Mouse (Mus musculus) lung, adult 2 months (tissue): Measurements from ENCODE around the gene Tmem233. TPM values are rescaled to one million over a fixed set of nuclear protein-coding genes. Genes with fewer than 3 reads are reported as not detected.

Experiments used
- DNase-seq: peaks from one replicate; pipeline ENCODE4 v3.0.0; 2022
- H3K4me1 ChIP-seq: fragments of 200-500 bp; 2 replicates; pipeline ENCODE4 v1.6.1; 2011; ENCODE audit warnings: low read length; ENCODE audit not compliant: control insufficient read depth, insufficient read depth
- H3K4me3 ChIP-seq: fragments of 200-500 bp; replicated peaks from 2 replicates; pipeline ENCODE3; 2011; ENCODE audit warnings: low read depth, mild to moderate bottlenecking, control low read depth, low read length; ENCODE audit errors: extremely low read depth
- CTCF ChIP-seq: fragments of 200-500 bp; IDR thresholded peaks from 2 replicates; pipeline ENCODE4 v1.5.1; 2011; ENCODE audit warnings: mild to moderate bottlenecking, low read length, control low read depth; ENCODE audit not compliant: insufficient read depth
- POLR2A ChIP-seq: fragments of 200-500 bp; IDR thresholded peaks from 2 replicates; pipeline ENCODE4 v1.6.1; 2011; ENCODE audit warnings: low read depth, mild to moderate bottlenecking, control low read depth, low read length, borderline replicate concordance; ENCODE audit errors: extremely low read depth
- WGBS: fragments of 180-500 bp; shearing (Covaris S2); methylation state at CpG from one replicate; pipeline ENCODE4 v1.1.7; 2018; 5-methylcytosine and 5-hydroxymethylcytosine counted together
- polyA plus RNA-seq: library from polyadenylated mRNA; depleted of rRNA; stranded (reverse); fragments of >200 nt; gene quantifications from 2 replicates; pipeline ENCODE4 v1.2.3, GENCODE M21; 2012; rRNA removed

The Tmem233 gene
- 0.12 and 0.69 TPM in 2 replicates for polyA plus RNA-seq

DNA sequence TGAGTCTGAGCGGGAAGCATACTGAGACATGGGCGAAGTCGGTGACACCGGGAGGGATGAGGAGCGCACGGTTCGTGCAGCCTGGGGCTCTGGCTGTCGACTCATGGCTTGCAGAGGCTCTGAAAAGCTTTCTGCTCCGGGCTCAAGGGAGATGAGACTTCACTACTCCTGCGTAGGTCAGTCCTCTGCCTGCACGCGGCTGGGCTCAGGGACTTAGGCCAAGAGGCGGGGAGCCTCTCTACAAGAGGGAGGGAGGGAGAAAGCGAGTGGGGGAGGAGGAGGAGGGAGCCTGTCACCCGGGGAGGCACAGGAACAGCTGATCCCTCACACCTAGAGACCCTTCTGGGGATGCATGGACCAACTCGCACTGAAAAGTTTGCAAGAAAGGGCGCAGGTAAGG, at the start of gene Tmem233:
Gene Tmem233, minus strand, starts transcription at position 164 of the 400 bp plus-strand sequence.
- Histone ChIP-seq H3K4me3 (no peak within 1 kb of the TSS), H3K4me1 (no peaks in the 10 kb centered on the region)
- TF ChIP-seq CTCF (no peak), POLR2A (no peak)
- DNase-seq, result no peak
- WGBS, result 12% methylated on average over 17 of the region's 17 CpGs

DNA sequence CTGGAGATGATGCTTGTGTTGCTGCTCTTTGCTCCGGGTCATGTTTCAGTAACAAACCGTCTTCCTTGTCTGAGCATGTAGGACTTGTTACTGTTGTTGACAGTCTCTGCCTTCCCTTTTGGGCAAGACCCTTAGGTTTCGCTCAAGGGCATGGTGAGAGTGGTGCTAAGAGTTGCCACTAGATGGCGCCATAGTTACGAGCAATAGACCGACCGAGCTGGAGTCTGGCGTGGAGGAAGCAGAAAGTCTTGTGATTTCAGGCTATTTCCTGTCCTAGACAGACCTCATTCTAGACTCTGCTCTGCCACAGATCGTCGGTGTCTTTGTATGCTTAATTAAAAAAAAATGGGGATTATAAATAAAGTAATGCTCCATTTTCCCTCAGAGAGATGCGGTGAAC, 40.3 kb upstream of the Tmem233 start:
- WGBS, result 7% methylated on average over 11 of the region's 11 CpGs
- no peak overlapping the region for H3K4me3 ChIP-seq
- peak; percentile 44 for DNase-seq
- H3K4me1 ChIP-seq, result no peaks in the 10 kb centered on the region
- TF ChIP-seq POLR2A, result no peak
- TF ChIP-seq CTCF, result peak; percentile 94

DNA sequence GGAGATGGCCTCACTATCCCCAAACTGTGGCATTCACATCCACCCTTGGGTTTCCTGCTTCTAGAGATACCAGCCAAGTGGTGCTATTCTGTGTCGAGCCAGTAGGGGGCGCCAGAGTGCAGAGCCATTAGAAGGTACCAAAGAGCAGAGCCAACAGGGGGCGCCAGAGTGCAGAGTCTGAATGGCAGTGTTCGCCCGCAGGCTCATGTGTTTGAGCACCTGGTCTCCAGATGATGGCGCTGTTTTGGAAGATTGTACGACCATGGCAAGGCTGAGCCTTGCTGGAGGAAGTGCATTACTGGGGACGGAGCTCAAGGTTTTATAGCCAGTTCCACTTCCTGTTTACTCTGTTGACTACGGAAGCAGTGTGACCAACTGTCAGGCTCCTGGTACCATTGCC, 33.5 kb upstream of the Tmem233 start:
- peak; percentile 10 for DNase-seq
- no peak overlapping the region for H3K4me3 ChIP-seq
- TF ChIP-seq CTCF (peak; percentile 64), POLR2A (no peak)
- H3K4me1 ChIP-seq, result no peaks in the 10 kb centered on the region
- WGBS, result 24% methylated on average over 9 of the region's 9 CpGs

DNA sequence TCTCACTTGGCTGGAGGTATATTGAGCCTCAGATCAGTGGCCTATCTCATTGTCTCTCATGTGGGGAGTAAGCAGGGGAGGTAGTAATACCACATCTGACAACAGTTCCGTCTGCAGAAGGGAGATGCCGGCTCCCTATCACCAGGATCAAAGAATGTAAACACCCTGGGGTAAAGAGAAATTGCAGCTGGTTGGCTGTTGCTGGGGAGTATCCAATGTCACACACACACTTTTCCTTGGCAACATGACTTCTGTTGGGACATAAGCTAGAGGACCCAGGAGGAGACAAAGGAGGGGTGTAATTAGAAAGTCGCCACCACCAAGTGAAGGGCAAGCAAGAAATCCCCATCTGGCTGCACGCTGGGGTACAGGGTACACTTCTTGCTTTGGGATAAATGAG, 33.1 kb upstream of the Tmem233 start:
- DNase-seq, result no peak
- H3K4me1 ChIP-seq, result no peaks in the 10 kb centered on the region
- H3K4me3 ChIP-seq, result no peak overlapping the region
- TF ChIP-seq CTCF (no peak), POLR2A (no peak)
- 39% methylated on average over 4 of the region's 4 CpGs for WGBS

DNA sequence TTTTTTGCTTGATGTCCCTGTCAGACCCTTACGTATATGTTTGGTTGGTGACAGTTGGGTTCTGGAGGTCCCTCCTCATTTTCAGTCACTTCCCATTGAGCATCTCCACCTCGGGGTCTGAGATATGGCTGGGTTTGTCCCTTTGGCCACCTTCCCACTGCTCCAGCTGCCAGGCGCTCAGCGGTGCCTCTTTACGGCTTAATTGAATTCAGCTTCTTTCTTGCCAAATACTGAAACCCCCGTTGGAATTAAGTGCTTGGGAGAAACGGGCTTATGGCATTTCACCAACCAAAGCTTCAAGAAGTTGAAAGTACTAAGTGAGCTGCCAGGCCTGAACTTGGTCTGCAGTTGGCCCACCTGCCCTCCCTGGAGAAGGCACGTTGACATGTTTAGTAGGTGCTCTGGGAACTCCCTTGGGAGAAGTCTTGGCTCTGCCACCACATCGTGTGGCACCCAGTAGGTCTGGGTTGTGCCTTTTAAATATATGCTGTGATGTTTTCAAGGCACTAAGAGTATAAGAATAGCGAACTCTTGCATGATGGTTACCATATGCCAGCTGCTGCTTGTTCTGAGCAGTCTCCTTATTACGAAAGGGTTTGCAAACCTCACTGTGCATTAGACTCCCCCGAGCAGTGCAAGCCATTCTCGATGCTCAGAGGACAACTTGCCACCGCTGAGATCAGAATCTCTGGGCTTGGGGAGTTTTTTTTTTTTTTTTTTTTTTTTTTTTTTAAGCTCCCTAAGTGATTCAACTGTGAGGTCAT, 32.2 kb upstream of the Tmem233 start:
- Histone ChIP-seq H3K4me3 (no peak overlapping the region), H3K4me1 (no peaks in the 10 kb centered on the region)
- DNase-seq, result no peak
- TF ChIP-seq POLR2A, result no peak
- no peak for TF ChIP-seq CTCF
- WGBS, result 61% methylated on average over 14 of the region's 14 CpGs

DNA sequence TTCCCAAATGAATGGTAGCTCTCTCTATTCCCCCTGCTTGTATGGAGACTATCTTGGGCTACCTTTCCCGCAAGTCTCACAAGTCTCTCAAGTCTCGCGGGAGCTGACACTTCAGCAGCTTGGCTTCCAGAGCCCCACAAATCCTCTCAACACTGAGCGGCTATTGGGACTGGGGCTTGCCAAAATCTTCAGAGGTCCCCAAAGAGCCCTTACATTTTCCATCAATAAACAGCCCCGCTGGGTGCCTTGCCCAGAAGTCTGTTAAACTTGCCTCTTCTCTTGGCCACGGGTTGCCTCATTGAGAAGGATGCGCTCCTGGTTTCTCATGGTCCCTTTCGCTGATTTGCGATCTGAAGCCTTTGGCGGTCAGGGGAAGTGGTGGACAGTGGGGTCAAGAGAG, 25.6 kb upstream of the Tmem233 start:
- WGBS, result 90% methylated on average over 10 of the region's 10 CpGs
- no peaks in the 10 kb centered on the region for H3K4me1 ChIP-seq

DNA sequence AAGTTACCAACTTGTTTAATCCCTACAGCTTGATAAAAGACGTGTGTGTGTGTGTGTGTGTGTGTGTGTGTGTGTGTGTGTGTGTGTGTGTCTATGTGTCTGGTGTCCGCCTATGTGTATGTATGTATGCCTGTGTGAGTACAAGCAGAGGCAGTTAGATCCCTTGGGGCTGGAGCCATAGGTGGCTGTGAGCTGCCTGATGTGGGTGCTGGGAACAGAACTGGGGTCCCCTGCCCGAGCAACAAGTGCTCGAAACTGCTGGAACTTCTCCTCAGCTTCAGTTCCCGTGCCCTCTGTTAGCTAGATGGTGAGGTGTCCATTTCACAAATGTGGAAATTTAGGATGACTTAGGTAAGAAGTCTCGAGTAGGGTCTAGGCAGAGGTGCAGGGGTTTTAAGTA, 1.2 kb upstream of the Tmem233 start:
- DNase-seq, result no peak
- TF ChIP-seq CTCF (no peak), POLR2A (no peak)
- Histone ChIP-seq H3K4me1 (no peaks in the 10 kb centered on the region), H3K4me3 (no peak overlapping the region)
- WGBS, result 84% methylated on average over 6 of the region's 6 CpGs

More for the DNA sequence above, 25.6 kb upstream of the Tmem233 start:
- H3K4me3 ChIP-seq, result no peak overlapping the region
- no peak for DNase-seq
- TF ChIP-seq CTCF (no peak), POLR2A (no peak)

DNA sequence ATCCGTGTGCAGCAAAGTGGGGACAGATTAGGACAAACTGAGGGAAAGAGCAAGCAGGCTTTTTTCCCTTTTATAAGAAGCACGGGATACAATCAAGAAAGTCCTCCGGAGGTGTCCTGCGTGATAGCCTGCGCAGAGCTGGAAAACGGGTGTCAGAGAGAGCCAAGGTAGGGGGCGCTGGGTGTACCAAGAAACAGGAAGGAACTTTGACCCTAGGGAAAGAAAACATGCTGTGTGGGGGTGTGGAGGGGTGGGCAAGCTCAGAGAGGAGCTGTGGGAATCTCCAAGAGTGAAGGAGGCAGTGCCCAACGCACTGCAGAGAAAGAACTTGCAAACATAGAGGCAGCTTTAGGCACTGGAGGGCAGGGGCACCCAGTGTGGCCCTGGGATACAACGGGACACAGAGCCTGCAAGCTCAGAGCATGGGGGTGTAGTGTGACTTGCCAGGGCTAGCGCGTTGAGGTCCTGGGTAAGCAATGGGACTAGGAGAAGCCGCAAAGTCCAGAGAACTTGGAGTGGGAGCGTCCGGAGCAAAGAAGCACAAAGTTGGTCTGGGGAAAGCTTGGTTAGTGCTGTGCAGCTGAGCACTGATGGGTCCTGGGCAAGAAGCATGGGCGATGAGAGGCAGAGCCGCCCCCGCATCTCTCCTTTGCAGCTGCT, 673 bp downstream of the Tmem233 start:
- H3K4me1 ChIP-seq, result no peaks in the 10 kb centered on the region
- DNase-seq, result no peak
- H3K4me3 ChIP-seq, result no peak overlapping the region
- WGBS, result 36% methylated on average over 17 of the region's 17 CpGs
- TF ChIP-seq CTCF (no peak), POLR2A (no peak)

DNA sequence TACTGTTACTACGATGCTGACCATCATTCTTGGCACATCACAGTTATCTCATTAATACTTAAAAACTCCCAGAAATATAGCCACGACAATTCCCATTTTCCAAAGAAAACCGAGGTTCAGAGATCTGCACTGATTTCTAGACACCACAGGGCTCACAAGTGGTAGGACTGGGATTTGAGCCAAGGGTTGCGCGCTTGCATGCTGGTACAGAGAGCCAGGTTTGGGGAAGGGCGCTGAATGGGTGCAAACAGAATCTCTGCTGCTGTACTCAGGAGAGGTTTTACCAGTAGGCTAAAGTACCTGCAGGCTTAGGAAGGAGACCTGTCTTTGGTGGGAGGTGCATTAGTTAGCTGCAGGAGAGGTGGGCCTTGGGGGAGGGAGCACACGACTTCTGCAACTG, 1.4 kb downstream of the Tmem233 start:
- TF ChIP-seq POLR2A (no peak), CTCF (no peak)
- Histone ChIP-seq H3K4me3 (no peak overlapping the region), H3K4me1 (no peaks in the 10 kb centered on the region)
- DNase-seq, result no peak
- WGBS, result 65% methylated on average over 7 of the region's 7 CpGs

DNA sequence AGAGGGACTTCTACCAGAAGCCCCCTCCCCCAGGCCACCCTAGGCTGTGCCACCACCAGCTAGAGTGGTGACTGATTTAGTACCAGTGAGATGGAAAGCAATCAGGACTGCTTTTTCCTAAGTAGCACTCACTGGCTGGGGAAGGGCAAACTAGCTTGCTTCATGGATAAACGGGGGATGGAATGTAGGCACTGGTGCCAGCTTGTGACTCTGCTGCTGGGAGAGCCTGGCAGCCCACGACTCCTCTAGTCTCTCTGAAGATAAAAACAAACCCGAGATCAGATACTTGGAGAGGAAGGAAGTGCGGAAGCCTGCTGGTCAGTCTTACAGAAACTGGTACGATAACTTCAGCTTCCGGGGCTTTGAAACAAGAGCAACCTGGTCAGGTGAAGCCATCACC, 2.3 kb downstream of the Tmem233 start:
- TF ChIP-seq POLR2A, result no peak
- TF ChIP-seq CTCF, result no peak
- no peaks in the 10 kb centered on the region for H3K4me1 ChIP-seq

More for the DNA sequence above, 2.3 kb downstream of the Tmem233 start:
- WGBS, result 29% methylated on average over 6 of the region's 6 CpGs
- no peak for DNase-seq
- H3K4me3 ChIP-seq, result no peak overlapping the region
